Mouse (Mus musculus) erythroblast, embryonic 14.5 days (primary cell): ENCODE results near the gene C2cd5. TPM values are rescaled to one million over a fixed set of nuclear protein-coding genes. Genes with fewer than 3 reads are reported as not detected.

ENCODE experiments used
- H3K27me3 ChIP-seq: 2 replicates; pipeline ENCODE4 v1.6.1; 2012; ENCODE audit warnings: inconsistent platforms; ENCODE audit not compliant: control insufficient read depth
- H3K36me3 ChIP-seq: 2 replicates; pipeline ENCODE4 v1.6.1; 2012; ENCODE audit warnings: mild to moderate bottlenecking, inconsistent platforms; ENCODE audit not compliant: control insufficient read depth
- H3K4me1 ChIP-seq: 2 replicates; pipeline ENCODE4 v1.6.1; 2012; ENCODE audit warnings: inconsistent platforms; ENCODE audit not compliant: control insufficient read depth
- H3K4me3 ChIP-seq: replicated peaks from 2 replicates; pipeline ENCODE3; 2012; ENCODE audit warnings: moderate library complexity, mild to moderate bottlenecking, inconsistent platforms
- H3K9me3 ChIP-seq: 2 replicates; pipeline ENCODE4 v1.6.1; 2012; ENCODE audit warnings: low read length, inconsistent platforms, mixed read lengths; ENCODE audit not compliant: control insufficient read depth
- GATA1 ChIP-seq: IDR thresholded peaks from 2 replicates; pipeline ENCODE4 v1.6.1; 2012; ENCODE audit warnings: low read length, inconsistent platforms, mixed read lengths
- TAL1 ChIP-seq: IDR thresholded peaks from 3 replicates; pipeline ENCODE4 v1.6.1; 2012; ENCODE audit warnings: low read length, inconsistent platforms, mixed read lengths
- polyA plus RNA-seq: library from polyadenylated mRNA; stranded (reverse); fragments of >175 nt; gene quantifications from 2 replicates; pipeline ENCODE4 v1.2.3, GENCODE M21; 2012

Gene C2cd5
- polyA plus RNA-seq, 1 experiment, result 4.5 TPM

DNA sequence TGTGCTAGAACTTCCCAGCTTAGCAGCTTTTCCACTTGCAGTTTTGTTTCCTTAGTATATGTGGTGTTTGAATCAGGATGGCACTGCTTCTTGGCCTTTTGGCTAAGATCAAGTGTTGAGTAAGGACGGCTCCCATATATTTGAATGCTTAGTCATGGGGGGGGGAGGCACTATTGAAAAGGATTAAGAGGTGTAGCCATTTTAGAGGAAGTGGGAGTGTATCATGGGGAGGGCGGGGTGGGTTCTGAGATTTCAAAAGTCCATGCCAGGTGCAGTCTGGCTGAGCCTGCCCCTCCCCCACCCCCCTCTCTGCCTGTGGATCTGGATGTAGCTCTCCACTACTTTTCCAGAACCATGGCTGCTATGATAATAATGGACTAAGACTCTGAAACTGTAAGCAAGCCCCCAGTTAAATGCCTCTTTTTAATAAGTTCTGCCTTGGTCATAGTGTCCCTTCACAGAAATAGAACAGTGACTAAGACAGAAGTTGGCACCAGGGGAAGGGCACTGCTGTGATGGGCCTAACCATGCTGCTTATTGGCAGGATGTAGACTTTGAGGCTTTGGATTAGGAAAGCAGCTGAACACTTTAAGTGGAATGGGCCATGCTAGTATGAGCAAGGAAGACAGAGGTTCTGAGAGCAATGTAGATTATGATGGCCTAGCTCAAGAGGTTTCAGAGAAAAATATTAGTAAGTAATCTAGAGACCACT is 15.5 kb downstream of the C2cd5 start:
- H3K27me3 ChIP-seq, result no peaks in the 10 kb centered on the region
- no peaks in the 10 kb centered on the region for H3K9me3 ChIP-seq
- H3K4me1 ChIP-seq, result peaks cover 2% of the 10 kb centered on the region; the same call in 1 of the 2 replicates
- no peak for TF ChIP-seq GATA1
- no peak for TF ChIP-seq TAL1
- peaks cover 89% of the 10 kb centered on the region for H3K36me3 ChIP-seq
- H3K4me3 ChIP-seq, result no peak overlapping the region

DNA sequence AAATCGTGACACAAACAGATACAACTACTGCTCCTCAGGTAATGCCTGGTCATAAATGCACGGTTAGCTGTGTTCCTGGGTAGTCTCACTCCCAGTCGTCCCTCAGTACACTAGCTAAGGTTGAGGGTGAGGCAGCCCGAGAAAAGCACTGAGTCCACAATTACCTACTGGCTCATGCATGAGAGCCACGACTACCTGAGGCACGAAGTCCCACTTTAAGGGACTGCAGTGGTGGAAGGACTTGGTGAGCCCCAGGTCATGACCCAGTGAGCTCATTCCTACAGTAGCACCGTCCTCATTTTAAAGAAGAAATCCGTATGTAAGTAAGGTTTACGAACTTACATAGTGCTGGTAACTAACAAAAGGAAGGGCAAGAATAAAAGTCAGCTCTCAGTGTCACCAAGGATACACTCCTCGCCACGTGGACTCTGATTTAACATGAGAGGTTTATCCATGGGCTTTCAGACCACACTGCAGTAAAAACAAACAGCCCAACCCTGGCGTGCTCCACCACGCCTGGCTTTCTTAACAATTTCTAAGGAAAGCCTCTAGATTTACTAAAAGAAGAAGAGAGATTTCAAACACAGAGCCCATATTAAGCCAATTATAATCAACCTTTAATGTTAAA is 18.3 kb downstream of the C2cd5 start:
- Histone ChIP-seq H3K4me3 (no peak overlapping the region), H3K9me3 (no peaks in the 10 kb centered on the region), H3K36me3 (peaks cover 90% of the 10 kb centered on the region), H3K4me1 (peaks cover 2% of the 10 kb centered on the region; the same call in 1 of the 2 replicates), H3K27me3 (no peaks in the 10 kb centered on the region)
- no peak for TF ChIP-seq TAL1
- TF ChIP-seq GATA1, result no peak

GRCm38 (mm10) chr6:143080774-143081173 is 19.2 kb downstream of the C2cd5 start:
- Histone ChIP-seq H3K36me3 (peaks cover 90% of the 10 kb centered on the region), H3K9me3 (no peaks in the 10 kb centered on the region), H3K4me1 (0 out of 2 replicates have a peak, but pooled peaks cover 2% of the 10 kb centered on the region), H3K27me3 (no peaks in the 10 kb centered on the region), H3K4me3 (no peak overlapping the region)
- TF ChIP-seq GATA1 (no peak), TAL1 (no peak)

- Histone ChIP-seq H3K9me3 (no peaks in the 10 kb centered on the region), H3K4me1 (no peaks in the 10 kb centered on the region), H3K4me3 (no peak overlapping the region), H3K27me3 (no peaks in the 10 kb centered on the region), H3K36me3 (peaks cover 90% of the 10 kb centered on the region)
- TF ChIP-seq TAL1 (no peak), GATA1 (no peak)
Measured at GRCm38 (mm10) chr6:143079126-143079525, 20.8 kb downstream of the C2cd5 start.

GRCm38 (mm10) chr6:143076461-143076860 is 23.5 kb downstream of the C2cd5 start:
- Histone ChIP-seq H3K4me1 (peaks cover 7% of the 10 kb centered on the region), H3K27me3 (no peaks in the 10 kb centered on the region), H3K36me3 (peaks cover 88% of the 10 kb centered on the region), H3K4me3 (no peak overlapping the region), H3K9me3 (no peaks in the 10 kb centered on the region)
- TF ChIP-seq GATA1 (no peak), TAL1 (no peak)

- no peaks in the 10 kb centered on the region for H3K27me3 ChIP-seq
- TF ChIP-seq GATA1 (no peak), TAL1 (no peak)
- peaks cover 82% of the 10 kb centered on the region for H3K36me3 ChIP-seq
- H3K4me1 ChIP-seq, result peaks cover 24% of the 10 kb centered on the region
- no peaks in the 10 kb centered on the region for H3K9me3 ChIP-seq
- H3K4me3 ChIP-seq, result no peak overlapping the region
Measured at GRCm38 (mm10) chr6:143073914-143074313, 26.0 kb downstream of the C2cd5 start.

- Histone ChIP-seq H3K36me3 (peaks cover 80% of the 10 kb centered on the region), H3K27me3 (no peaks in the 10 kb centered on the region), H3K4me3 (no peak overlapping the region), H3K9me3 (no peaks in the 10 kb centered on the region), H3K4me1 (peaks cover 28% of the 10 kb centered on the region)
- TF ChIP-seq TAL1, result no peak
- TF ChIP-seq GATA1, result no peak
Measured at GRCm38 (mm10) chr6:143073476-143073875, 26.5 kb downstream of the C2cd5 start.

- H3K36me3 ChIP-seq, result peaks cover 74% of the 10 kb centered on the region
- H3K9me3 ChIP-seq, result no peaks in the 10 kb centered on the region
- no peak overlapping the region for H3K4me3 ChIP-seq
- no peaks in the 10 kb centered on the region for H3K27me3 ChIP-seq
- peaks cover 38% of the 10 kb centered on the region for H3K4me1 ChIP-seq
- TF ChIP-seq TAL1 (no peak), GATA1 (no peak)
Measured at GRCm38 (mm10) chr6:143072412-143073014, 27.4 kb downstream of the C2cd5 start.

DNA sequence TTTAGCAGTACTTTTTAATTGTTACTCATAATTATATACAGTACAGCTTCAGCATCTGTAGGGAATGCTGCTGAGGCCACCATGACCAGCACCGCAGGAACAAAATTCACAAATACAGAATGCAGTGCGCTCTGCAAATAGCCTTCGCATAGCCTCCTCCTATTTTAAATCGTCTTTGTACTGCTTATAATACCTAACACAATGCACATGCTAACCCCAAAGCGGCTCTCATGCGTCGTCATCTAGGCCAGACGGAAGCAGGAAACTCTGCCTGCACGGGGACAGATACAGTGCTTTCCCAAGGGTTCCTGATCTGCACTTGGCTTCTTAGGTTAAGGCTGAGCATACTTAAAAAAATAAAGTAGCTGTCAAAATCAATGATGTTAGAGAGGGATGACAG is 29.2 kb downstream of the C2cd5 start:
- H3K9me3 ChIP-seq, result no peaks in the 10 kb centered on the region
- no peaks in the 10 kb centered on the region for H3K27me3 ChIP-seq
- H3K4me3 ChIP-seq, result no peak overlapping the region
- TF ChIP-seq TAL1 (no peak), GATA1 (no peak)
- H3K36me3 ChIP-seq, result peaks cover 65% of the 10 kb centered on the region
- peaks cover 51% of the 10 kb centered on the region for H3K4me1 ChIP-seq
